Mouse (Mus musculus) heart, postnatal 25 days (tissue): ENCODE measurements around the gene Anks3. TPM values are rescaled to one million over a fixed set of nuclear protein-coding genes. Genes with fewer than 3 reads are reported as not detected.
A peak's percentile ranks its signal among the peaks of the same experiment; 100 is the strongest.

Source experiments
- DNase-seq: peaks from one replicate; pipeline ENCODE4 v3.0.0; 2022; ENCODE audit warnings: low spot score
- intact Hi-C: fragments of 180-260 bp; cut with DNase I; formaldehyde crosslinking; loops from one replicate; pipeline ENCODE4 v1.15.1; 2025
- total RNA-seq, 2 experiments: library from RNA; stranded (reverse); gene quantifications; 2 replicates each; pipeline ENCODE4 v1.2.3; 2021

The Anks3 gene
- total RNA-seq, 2 experiments from 2014 or later, result 13.8 to 14.1 TPM

- intact Hi-C loops, result no loop called here
- no peak for DNase-seq
These were observed 27.9 kb downstream of the Anks3 start for GRCm38 (mm10) chr16:4935931-4936703.

- intact Hi-C loops, result no loop called here
- DNase-seq, result no peak
These were observed 28.6 kb downstream of the Anks3 start for GRCm38 (mm10) chr16:4935430-4935829.

- no peak for DNase-seq
- intact Hi-C loops, result no loop called here
These were observed 31.6 kb downstream of the Anks3 start for GRCm38 (mm10) chr16:4932429-4932828.

- intact Hi-C loops, result no loop called here
- no peak for DNase-seq
These were observed 35.5 kb downstream of the Anks3 start for GRCm38 (mm10) chr16:4928474-4928873.

GRCm38 (mm10) chr16:4927967-4928366 lies 36.0 kb downstream of the Anks3 start:
- DNase-seq, result no peak
- intact Hi-C loops, result no loop called here

- no peak for DNase-seq
- intact Hi-C loops, result no loop called here
These were observed 40.0 kb downstream of the Anks3 start for GRCm38 (mm10) chr16:4923996-4924395.

- intact Hi-C loops, result no loop called here
- DNase-seq, result no peak
These were observed 41.5 kb downstream of the Anks3 start for GRCm38 (mm10) chr16:4922481-4922880.

- intact Hi-C loops, result no loop called here
- DNase-seq, result no peak
These were observed 43.4 kb downstream of the Anks3 start for GRCm38 (mm10) chr16:4920556-4920955.

- intact Hi-C loops, result no loop called here
- DNase-seq, result no peak
These were observed 47.4 kb downstream of the Anks3 start for GRCm38 (mm10) chr16:4916608-4917007.

- intact Hi-C loops, result no loop called here
- no peak for DNase-seq
These were observed 48.1 kb downstream of the Anks3 start for GRCm38 (mm10) chr16:4915931-4916330.

- DNase-seq, result peak; percentile 67
- intact Hi-C loops, result loop anchor here (2.0 to 5.0 kb wide), 3 partner anchors 25 to 227 kb away; no protein-coding TSS in a partner anchor
These were observed 49.9 kb downstream of the Anks3 start for GRCm38 (mm10) chr16:4913783-4914735.

- no peak for DNase-seq
- intact Hi-C loops, result loop anchor here (2.0 to 5.0 kb wide), 3 partner anchors 24 to 226 kb away; no protein-coding TSS in a partner anchor
These were observed 50.9 kb downstream of the Anks3 start for GRCm38 (mm10) chr16:4912907-4913782.

- DNase-seq, result no peak
- intact Hi-C loops, result loop anchor here (2.0 to 5.0 kb wide), 3 partner anchors 23 to 225 kb away; no protein-coding TSS in a partner anchor
These were observed 51.8 kb downstream of the Anks3 start for GRCm38 (mm10) chr16:4912074-4912648.

GRCm38 (mm10) chr16:4910758-4911157 lies 53.2 kb downstream of the Anks3 start:
- intact Hi-C loops, result loop anchor here (5.0 kb wide), 1 partner anchor 223 kb away; no protein-coding TSS in a partner anchor
- DNase-seq, result no peak

GRCm38 (mm10) chr16:4909745-4910144 lies 54.3 kb downstream of the Anks3 start:
- intact Hi-C loops, result loop anchor here (5.0 kb wide), 1 partner anchor 222 kb away; no protein-coding TSS in a partner anchor
- no peak for DNase-seq

GRCm38 (mm10) chr16:4907972-4908371 lies 56.0 kb downstream of the Anks3 start:
- no peak for DNase-seq
- intact Hi-C loops, result no loop called here

- intact Hi-C loops, result no loop called here
- no peak for DNase-seq
These were observed 56.6 kb downstream of the Anks3 start for GRCm38 (mm10) chr16:4907386-4907785.

- intact Hi-C loops, result no loop called here
- no peak for DNase-seq
These were observed 57.4 kb downstream of the Anks3 start for GRCm38 (mm10) chr16:4906559-4906958.

GRCm38 (mm10) chr16:4905591-4905990 lies 58.4 kb downstream of the Anks3 start:
- DNase-seq, result no peak
- intact Hi-C loops, result no loop called here
